Mouse (Mus musculus) skeletal muscle tissue, postnatal 0 days (tissue): ENCODE results near the gene Myo15. TPM values are rescaled to one million over a fixed set of nuclear protein-coding genes. Genes with fewer than 3 reads are reported as not detected.

Experiments
- polyA plus RNA-seq: library from polyadenylated mRNA; unstranded; fragments of >200 nt; fragmentation: Nextera tagmentation; extraction: Ambion mirVana; gene quantifications from 2 replicates; pipeline ENCODE4 v1.2.1, GENCODE M21; 2015

The Myo15 gene
- 0.01 and 0.04 TPM in 2 replicates for polyA plus RNA-seq

DNA sequence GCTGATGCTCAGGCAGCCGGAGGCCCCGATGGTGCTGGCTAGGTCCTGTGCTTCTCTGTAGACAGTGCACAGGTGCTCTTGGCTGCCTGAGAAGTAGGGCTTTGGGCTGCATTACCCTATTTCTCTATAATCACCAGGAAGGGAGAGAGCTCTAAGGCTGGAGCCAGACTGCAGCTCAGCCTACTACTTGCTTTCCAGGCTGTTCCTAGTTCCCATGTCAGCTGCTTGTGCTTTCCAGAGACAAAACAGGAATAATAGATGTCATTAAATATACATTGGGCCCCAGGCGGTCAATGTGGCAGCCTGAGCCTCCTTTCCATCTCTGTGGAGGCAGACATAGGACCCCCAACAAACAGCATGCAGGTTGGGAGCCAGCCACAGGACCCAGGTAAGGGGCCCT lies at the start of gene Myo15:
Gene Myo15 (plus strand): TSS at position 301 of the 400 bp plus-strand sequence.

DNA sequence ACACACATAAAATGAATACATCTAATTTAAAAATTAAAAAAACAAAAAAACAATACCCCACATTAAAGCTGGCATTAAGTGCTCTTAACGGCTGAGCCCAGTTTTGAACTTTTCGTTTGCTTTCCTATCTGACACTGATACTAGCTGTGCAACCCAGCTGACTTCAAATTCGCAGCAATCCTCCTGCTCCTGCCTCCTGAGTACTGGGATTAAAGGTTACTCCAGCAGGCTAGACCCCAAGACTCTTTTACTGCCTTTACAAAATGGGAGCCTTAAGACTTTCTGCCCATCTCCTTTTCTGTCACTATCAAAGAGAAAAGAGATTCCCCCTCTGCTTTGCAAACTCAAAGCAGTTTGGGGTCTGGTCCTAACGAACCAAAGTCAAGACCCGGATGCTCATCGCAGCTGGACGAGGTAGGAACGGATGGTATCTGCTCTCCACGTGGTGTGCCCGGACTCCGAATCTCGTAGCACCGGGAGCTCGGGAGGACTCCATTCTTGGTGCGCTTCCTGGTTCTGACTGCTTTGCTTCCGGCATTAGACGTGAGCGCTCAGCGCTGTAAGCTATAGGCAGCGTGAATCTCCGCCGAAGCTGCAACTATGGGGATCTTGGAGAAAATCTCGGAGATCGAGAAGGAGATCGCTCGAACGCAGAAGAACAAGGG lies 14.9 kb upstream of the Myo15 start, which contains the start of gene Drg2:
Gene Drg2 (plus strand): TSS at position 512 of the 665 bp plus-strand sequence.

DNA sequence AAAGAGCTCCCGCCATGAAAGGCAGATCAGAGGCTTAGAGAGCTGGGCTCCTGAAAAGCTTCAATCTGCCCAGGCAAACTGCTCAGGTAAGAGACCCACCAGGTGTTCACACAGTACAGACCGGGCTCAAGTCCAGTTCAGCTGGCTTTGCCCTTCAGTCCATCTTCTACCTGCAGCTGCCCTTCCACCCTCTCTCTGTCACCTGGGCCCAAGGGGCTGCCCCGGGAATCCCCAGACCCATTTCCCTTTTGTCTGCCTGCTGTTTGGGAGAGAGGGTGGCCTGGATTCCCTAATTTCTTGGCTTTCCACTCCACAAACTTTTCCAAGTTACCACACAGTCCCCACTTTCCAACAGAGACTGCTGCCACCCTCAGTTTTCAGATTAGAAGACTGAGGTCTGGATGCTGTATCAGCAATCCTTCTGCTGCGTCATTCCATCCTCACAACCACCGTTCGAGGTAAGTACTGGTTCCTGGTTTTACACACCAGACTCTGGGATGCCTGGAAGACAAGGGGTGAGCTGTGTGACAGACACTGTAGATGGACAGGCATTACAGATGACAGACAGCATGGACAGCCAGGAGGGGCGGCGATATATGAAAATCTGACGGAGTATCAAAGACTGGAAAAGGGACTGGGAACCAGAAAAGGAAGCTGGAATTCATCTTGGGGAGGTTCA lies 67.2 kb downstream of the Myo15 start, which contains the start of gene Alkbh5:
Gene Alkbh5 (plus strand): TSS at position 202 of the 679 bp plus-strand sequence.

Other genes with a start within 250 kb of the Myo15 start
- gene Srebf1, start 246.8 kb upstream of the Myo15 start, polyA plus RNA-seq, result 29.8 and 40.9 TPM in 2 replicates
- gene Tom1l2, start 116.4 kb upstream of the Myo15 start, polyA plus RNA-seq, result 17.0 and 19.9 TPM in 2 replicates
- gene Drc3, start 116.0 kb upstream of the Myo15 start, polyA plus RNA-seq, result 2.3 TPM in 2 replicates
- 12.4 and 12.9 TPM in 2 replicates for gene Gid4, start 52.2 kb upstream of the Myo15 start, polyA plus RNA-seq
- gene Atpaf2, start 50.9 kb upstream of the Myo15 start, polyA plus RNA-seq, result 45.6 and 48.6 TPM in 2 replicates
- 45.6 and 48.5 TPM in 2 replicates for gene Drg2, start 14.7 kb upstream of the Myo15 start, polyA plus RNA-seq
- 34.2 and 37.8 TPM in 2 replicates for gene Alkbh5, start 67.0 kb downstream of the Myo15 start, polyA plus RNA-seq
- 13.6 and 14.3 TPM in 2 replicates for gene Llgl1, start 230.4 kb downstream of the Myo15 start, polyA plus RNA-seq